Mouse (Mus musculus) heart, embryonic 14.5 days (tissue): ENCODE measurements around the gene Gm10643. TPM values are rescaled to one million over a fixed set of nuclear protein-coding genes. Genes with fewer than 3 reads are reported as not detected.

Experiments
- ATAC-seq: fragments of 200-750 bp; cut with Nextera tagmentation; 2 replicates; pipeline ENCODE4 v1.8.0; 2017; ENCODE audit warnings: low read depth, moderate TSS enrichment; ENCODE audit not compliant: insufficient number of reproducible peaks, insufficient read depth, low FRiP score
- H3K27ac ChIP-seq, 2 experiments: fragments of 200-500 bp in 1 of 2; fragments of 300-500 bp in 1 of 2; sonication (generic) in 1 of 2; replicated peaks in 1 of 2; 2 replicates each; pipeline ENCODE4 v1.5.1; 2012 to 2014; ENCODE audit warnings: low read depth in 2 of 2, low read length in 2 of 2, control low read depth in 1 of 2, mild to moderate bottlenecking in 1 of 2, mixed read lengths in 1 of 2; ENCODE audit not compliant: control insufficient read depth in 1 of 2, insufficient read depth in 1 of 2
- H3K27me3 ChIP-seq: fragments of 300-500 bp; sonication (generic); 2 replicates; pipeline ENCODE4 v1.6.1; 2014; ENCODE audit warnings: mild to moderate bottlenecking, low read length, control low read depth; ENCODE audit not compliant: control insufficient read depth, insufficient read depth
- H3K36me3 ChIP-seq: fragments of 300-500 bp; sonication (generic); 2 replicates; pipeline ENCODE4 v1.6.1; 2014; ENCODE audit warnings: mild to moderate bottlenecking, control low read depth, low read length, mixed read lengths; ENCODE audit not compliant: control insufficient read depth, insufficient read depth
- H3K4me1 ChIP-seq, 2 experiments: fragments of 200-500 bp in 1 of 2; fragments of 300-500 bp in 1 of 2; sonication (generic) in 1 of 2; 2 replicates each; pipeline ENCODE4 v1.6.1; 2012 to 2014; ENCODE audit warnings: low read length in 2 of 2, control low read depth in 1 of 2, mixed read lengths in 1 of 2; ENCODE audit not compliant: control insufficient read depth in 2 of 2, insufficient read depth in 2 of 2
- H3K4me2 ChIP-seq: fragments of 300-500 bp; sonication (generic); 2 replicates; pipeline ENCODE4 v1.6.1; 2014; ENCODE audit warnings: mild to moderate bottlenecking, low read length
- H3K4me3 ChIP-seq, 2 experiments: fragments of 200-500 bp in 1 of 2; fragments of 300-500 bp in 1 of 2; sonication (generic) in 1 of 2; 2 replicates each; pipeline ENCODE4 v1.5.1; 2012 to 2014; ENCODE audit warnings: low read length in 2 of 2, mild to moderate bottlenecking in 2 of 2, control low read depth in 1 of 2, low read depth in 1 of 2, moderate library complexity in 1 of 2; ENCODE audit not compliant: control insufficient read depth in 1 of 2, insufficient read depth in 1 of 2
- H3K9ac ChIP-seq: fragments of 300-500 bp; sonication (generic); 2 replicates; pipeline ENCODE4 v1.6.1; 2014; ENCODE audit warnings: mild to moderate bottlenecking, low read length
- H3K9me3 ChIP-seq: fragments of 300-500 bp; sonication (generic); 2 replicates; pipeline ENCODE4 v1.6.1; 2016; ENCODE audit warnings: low read length, control low read depth; ENCODE audit not compliant: control insufficient read depth
- WGBS: fragments of 180-500 bp; shearing (Covaris S2); extraction: QIAGEN DNeasy Blood & Tissue Kit; methylation state at CpG from one replicate; pipeline ENCODE4 v1.1.7; 2014; 5-methylcytosine and 5-hydroxymethylcytosine counted together
- polyA plus RNA-seq: library from polyadenylated mRNA; unstranded; fragments of >200 nt; fragmentation: Nextera tagmentation; extraction: Ambion mirVana; gene quantifications from 2 replicates; pipeline ENCODE4 v1.2.1, GENCODE M21; 2014

Gm10643 gene
- polyA plus RNA-seq, 1 experiment from 2014 or later, result 1.6 TPM

- 70% methylated on average over 3 of the region's 3 CpGs for WGBS
- ATAC-seq, result no peak
- H3K27me3 ChIP-seq, result no peaks in the 10 kb centered on the region
- H3K4me2 ChIP-seq, result no peak overlapping the region
- peaks cover 19 to 49% of the 10 kb centered on the region in 2 experiments for H3K4me1 ChIP-seq
- no peaks in the 10 kb centered on the region for H3K9me3 ChIP-seq
- H3K4me3 ChIP-seq, result no peak overlapping the region
- peaks cover 28% of the 10 kb centered on the region for H3K36me3 ChIP-seq
- H3K27ac ChIP-seq, result no peak overlapping the region
- no peak overlapping the region for H3K9ac ChIP-seq
These were observed 7.0 kb upstream of the Gm10643 start for GRCm38 (mm10) chr8:84071921-84072320.

- 76% methylated on average over 2 of the region's 2 CpGs for WGBS
- Histone ChIP-seq H3K9ac (no peak overlapping the region), H3K9me3 (no peaks in the 10 kb centered on the region), H3K36me3 (peaks cover 17% of the 10 kb centered on the region), H3K4me2 (no peak overlapping the region), H3K4me3 (no peak overlapping the region), H3K27me3 (no peaks in the 10 kb centered on the region), H3K4me1 (peaks cover 19 to 51% of the 10 kb centered on the region in 2 experiments), H3K27ac (no peak overlapping the region)
- no peak for ATAC-seq
These were observed 5.7 kb upstream of the Gm10643 start for GRCm38 (mm10) chr8:84070667-84071066.

- WGBS, result 75% methylated on average over 5 of the region's 5 CpGs
- H3K4me3 ChIP-seq, result no peak overlapping the region
- no peaks in the 10 kb centered on the region for H3K27me3 ChIP-seq
- H3K9me3 ChIP-seq, result no peaks in the 10 kb centered on the region
- no peak overlapping the region for H3K9ac ChIP-seq
- H3K4me1 ChIP-seq, result peaks cover 19 to 54% of the 10 kb centered on the region in 2 experiments
- no peak for ATAC-seq
- no peak overlapping the region for H3K27ac ChIP-seq
- H3K4me2 ChIP-seq, result no peak overlapping the region
- peaks cover 13% of the 10 kb centered on the region for H3K36me3 ChIP-seq
These were observed 5.3 kb upstream of the Gm10643 start for GRCm38 (mm10) chr8:84070241-84070640.

GRCm38 (mm10) chr8:84069750-84070149 is 4.8 kb upstream of the Gm10643 start:
- no peak overlapping the region for H3K4me2 ChIP-seq
- H3K36me3 ChIP-seq, result peaks cover 8% of the 10 kb centered on the region
- no peak overlapping the region for H3K4me3 ChIP-seq
- H3K27ac ChIP-seq, result no peak overlapping the region
- H3K4me1 ChIP-seq, result peaks cover 19 to 54% of the 10 kb centered on the region in 2 experiments
- ATAC-seq, result no peak
- no peaks in the 10 kb centered on the region for H3K27me3 ChIP-seq
- no peak overlapping the region for H3K9ac ChIP-seq
- WGBS, result 68% methylated on average over 2 of the region's 2 CpGs
- no peaks in the 10 kb centered on the region for H3K9me3 ChIP-seq

- no peak overlapping the region for H3K4me2 ChIP-seq
These were observed 4.2 kb upstream of the Gm10643 start for GRCm38 (mm10) chr8:84069169-84069568.

GRCm38 (mm10) chr8:84068316-84069035 is 3.5 kb upstream of the Gm10643 start:
- no peaks in the 10 kb centered on the region for H3K36me3 ChIP-seq
- ATAC-seq, result no peak
- peak overlapping the region; percentile 64 for H3K4me2 ChIP-seq
- peak overlapping the region; percentile 21; the same call in 1 of the 2 replicates for H3K9ac ChIP-seq
- no peaks in the 10 kb centered on the region for H3K27me3 ChIP-seq
- no peaks in the 10 kb centered on the region for H3K9me3 ChIP-seq
- no peak overlapping the region for H3K4me3 ChIP-seq
- WGBS, result 41% methylated on average over 12 of the region's 12 CpGs
- peak overlapping the region; percentile 26 to 41; a peak in 3 of 4 replicates for H3K27ac ChIP-seq
- peaks cover 19 to 54% of the 10 kb centered on the region in 2 experiments for H3K4me1 ChIP-seq

More at GRCm38 (mm10) chr8:84069169-84069568, 4.2 kb upstream of the Gm10643 start:
- WGBS, result 23% methylated on average over 1 of the region's 1 CpGs
- Histone ChIP-seq H3K4me1 (peaks cover 19 to 54% of the 10 kb centered on the region in 2 experiments), H3K9me3 (no peaks in the 10 kb centered on the region), H3K27ac (peak overlapping the region in 1 of 2 experiments; percentile 41; a peak in 1 of 4 replicates), H3K36me3 (peaks cover 2% of the 10 kb centered on the region; the same call in 1 of the 2 replicates), H3K4me3 (no peak overlapping the region), H3K9ac (no peak overlapping the region), H3K27me3 (no peaks in the 10 kb centered on the region)
- no peak for ATAC-seq

- Histone ChIP-seq H3K4me2 (peak overlapping the region; percentile 64), H3K9ac (peak overlapping the region; percentile 82; the same call in 1 of the 2 replicates), H3K4me3 (peak overlapping the region; percentile 3 to 73; a peak in 2 of 4 replicates), H3K36me3 (no peaks in the 10 kb centered on the region), H3K9me3 (no peaks in the 10 kb centered on the region), H3K27me3 (no peaks in the 10 kb centered on the region), H3K4me1 (peaks cover 19 to 49% of the 10 kb centered on the region in 2 experiments), H3K27ac (peak overlapping the region in 1 of 2 experiments; percentile 41; a peak in 1 of 4 replicates)
- no peak for ATAC-seq
- WGBS, result 75% methylated on average over 7 of the region's 7 CpGs
These were observed 3.0 kb upstream of the Gm10643 start for GRCm38 (mm10) chr8:84067911-84068310.
